Mouse (Mus musculus): ENCODE data around the gene Pid1. TPM values are rescaled to one million over a fixed set of nuclear protein-coding genes. Genes with fewer than 3 reads are reported as not detected.
A peak's percentile ranks its signal among the peaks of the same experiment; 100 is the strongest.

Gene Pid1
- polyA plus RNA-seq, 1 experiment from 2014 or later, result 25.1 TPM

DNA sequence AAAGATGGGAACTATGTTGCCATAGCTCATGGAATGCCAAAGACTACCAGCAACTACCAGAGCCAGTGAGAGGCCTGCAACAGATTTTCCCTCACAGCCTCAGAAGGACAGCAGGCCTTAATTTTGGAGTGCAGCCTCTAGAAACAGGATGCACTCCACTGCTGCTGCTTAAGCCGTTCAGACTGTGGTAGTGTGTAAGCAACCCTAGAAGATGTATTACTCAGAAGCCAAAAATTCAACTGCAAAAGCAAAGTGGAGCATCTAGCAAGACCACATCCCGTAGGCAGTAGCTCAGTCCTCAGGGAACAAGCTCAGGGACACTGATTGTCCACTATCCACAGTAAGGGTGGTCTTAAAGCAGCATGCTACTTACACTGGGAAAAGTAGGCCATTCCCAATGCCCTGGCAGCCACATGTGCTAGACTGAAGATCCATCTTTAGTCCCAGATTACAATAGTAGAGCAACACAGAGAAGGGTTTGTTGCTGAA, 92.2 kb downstream of the Pid1 start:
- 55% methylated on average over 2 of the region's 2 CpGs for WGBS (ENCODE audit: insufficient replicate concordance)

DNA sequence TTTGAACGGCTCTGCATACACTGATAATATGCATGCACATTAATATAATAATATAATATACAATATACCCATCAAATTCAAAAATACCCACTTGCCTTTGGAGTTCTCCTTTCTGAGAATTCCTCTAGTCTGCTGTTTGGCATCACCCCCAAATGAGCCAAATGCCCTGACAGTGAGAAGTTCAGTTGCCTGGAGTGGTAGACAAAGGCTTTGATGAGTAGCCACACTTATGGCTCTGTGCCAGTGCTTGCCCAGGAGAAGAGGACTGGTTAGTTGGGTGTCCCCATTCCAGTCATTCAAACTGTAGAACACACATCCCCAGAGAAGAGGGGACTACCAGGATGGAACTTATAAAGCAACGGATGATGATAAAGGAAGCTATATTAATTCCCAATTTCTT, 106.3 kb downstream of the Pid1 start:
- no peak overlapping the region for H3K4me2 ChIP-seq (ENCODE audit: low read depth, low read length)
- no peaks in the 10 kb centered on the region for H3K9me3 ChIP-seq (replicated peaks; ENCODE audit: control insufficient read depth, low read length)
- ATAC-seq (ENCODE audit: low read depth), result no peak
- H3K4me1 ChIP-seq (ENCODE audit: control insufficient read depth, low read depth, low read length), result no peaks in the 10 kb centered on the region; the same call in none of the 2 replicates
- no peak overlapping the region for H3K4me3 ChIP-seq (ENCODE audit: low read depth, low read length)
- H3K9ac ChIP-seq (ENCODE audit: low read depth, low read length), result no peak overlapping the region
- 77% methylated on average over 2 of the region's 2 CpGs for WGBS (ENCODE audit: insufficient replicate concordance)
- H3K27me3 ChIP-seq (ENCODE audit: control insufficient read depth, insufficient read depth, low read depth, low read length), result no peaks in the 10 kb centered on the region
- no peaks in the 10 kb centered on the region for H3K36me3 ChIP-seq (ENCODE audit: control insufficient read depth, insufficient read depth)
- H3K27ac ChIP-seq (ENCODE audit: low read length), result no peak overlapping the region

More for the DNA sequence above, 92.2 kb downstream of the Pid1 start:
- Histone ChIP-seq H3K36me3 (ENCODE audit: control insufficient read depth, insufficient read depth) (no peaks in the 10 kb centered on the region), H3K27me3 (ENCODE audit: control insufficient read depth, insufficient read depth, low read depth, low read length) (no peaks in the 10 kb centered on the region), H3K4me2 (ENCODE audit: low read depth, low read length) (no peak overlapping the region), H3K4me1 (ENCODE audit: control insufficient read depth, low read depth, low read length) (no peaks in the 10 kb centered on the region), H3K4me3 (ENCODE audit: low read depth, low read length) (no peak overlapping the region), H3K9ac (ENCODE audit: low read depth, low read length) (no peak overlapping the region), H3K27ac (ENCODE audit: low read length) (no peak overlapping the region), H3K9me3 (replicated peaks; ENCODE audit: control insufficient read depth, low read length) (no peaks in the 10 kb centered on the region)
- no peak for ATAC-seq (ENCODE audit: low read depth)

DNA sequence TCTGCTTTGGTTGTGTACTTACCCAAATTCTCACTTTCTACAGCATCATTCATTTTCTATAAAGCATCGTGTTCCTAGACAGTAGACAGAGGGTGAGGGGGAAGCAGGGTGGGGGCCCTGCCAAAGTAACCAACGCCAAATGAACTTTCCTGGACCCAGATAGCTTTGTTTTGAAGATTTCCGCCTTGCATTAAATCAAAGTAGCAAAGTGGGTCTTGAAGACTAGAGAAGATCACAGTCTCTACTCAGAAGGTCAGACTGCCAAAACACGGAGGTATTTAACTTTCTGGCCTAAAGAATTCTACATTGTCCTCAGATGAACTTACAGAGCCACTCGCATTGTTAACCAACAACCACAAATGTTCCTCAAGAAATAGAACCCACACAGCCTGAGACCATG, 109.6 kb downstream of the Pid1 start:
- Histone ChIP-seq H3K27ac (ENCODE audit: low read length) (no peak overlapping the region), H3K4me3 (ENCODE audit: low read depth, low read length) (no peak overlapping the region), H3K36me3 (ENCODE audit: control insufficient read depth, insufficient read depth) (no peaks in the 10 kb centered on the region), H3K9ac (ENCODE audit: low read depth, low read length) (no peak overlapping the region), H3K4me2 (ENCODE audit: low read depth, low read length) (no peak overlapping the region), H3K4me1 (ENCODE audit: control insufficient read depth, low read depth, low read length) (no peaks in the 10 kb centered on the region; the same call in none of the 2 replicates), H3K27me3 (ENCODE audit: control insufficient read depth, insufficient read depth, low read depth, low read length) (no peaks in the 10 kb centered on the region), H3K9me3 (replicated peaks; ENCODE audit: control insufficient read depth, low read length) (no peaks in the 10 kb centered on the region)
- ATAC-seq (ENCODE audit: low read depth), result no peak
- WGBS (ENCODE audit: insufficient replicate concordance), result 49% methylated on average over 5 of the region's 5 CpGs

DNA sequence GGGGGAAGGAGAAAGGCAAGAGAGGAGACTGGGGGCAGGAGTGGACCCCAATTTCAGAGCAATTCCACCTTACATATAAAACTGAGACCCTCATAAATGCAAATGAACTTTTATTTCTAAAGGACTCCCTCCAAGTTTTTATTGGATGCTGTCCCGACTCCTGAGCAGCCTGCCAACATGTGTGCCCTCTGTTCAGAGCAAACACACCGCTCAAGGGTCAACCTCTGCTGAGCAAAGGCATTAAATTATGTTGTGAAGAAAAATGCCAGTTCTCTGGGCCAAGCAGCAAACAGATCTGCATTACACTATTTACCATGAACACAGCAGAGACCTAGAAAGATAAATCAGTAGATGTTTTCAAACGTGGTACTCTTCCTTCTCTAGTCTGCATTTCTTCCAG, 110.1 kb downstream of the Pid1 start:
- Histone ChIP-seq H3K4me2 (ENCODE audit: low read depth, low read length) (no peak overlapping the region), H3K27ac (ENCODE audit: low read length) (peak overlapping the region; percentile 24; the same call in 1 of the 2 replicates), H3K27me3 (ENCODE audit: control insufficient read depth, insufficient read depth, low read depth, low read length) (no peaks in the 10 kb centered on the region), H3K9me3 (replicated peaks; ENCODE audit: control insufficient read depth, low read length) (no peaks in the 10 kb centered on the region), H3K36me3 (ENCODE audit: control insufficient read depth, insufficient read depth) (no peaks in the 10 kb centered on the region), H3K4me3 (ENCODE audit: low read depth, low read length) (no peak overlapping the region), H3K4me1 (ENCODE audit: control insufficient read depth, low read depth, low read length) (no peaks in the 10 kb centered on the region; the same call in none of the 2 replicates), H3K9ac (ENCODE audit: low read depth, low read length) (no peak overlapping the region)
- 32% methylated on average over 3 of the region's 3 CpGs for WGBS (ENCODE audit: insufficient replicate concordance)
- ATAC-seq (ENCODE audit: low read depth), result no peak; the same call in 1 of the 2 replicates

DNA sequence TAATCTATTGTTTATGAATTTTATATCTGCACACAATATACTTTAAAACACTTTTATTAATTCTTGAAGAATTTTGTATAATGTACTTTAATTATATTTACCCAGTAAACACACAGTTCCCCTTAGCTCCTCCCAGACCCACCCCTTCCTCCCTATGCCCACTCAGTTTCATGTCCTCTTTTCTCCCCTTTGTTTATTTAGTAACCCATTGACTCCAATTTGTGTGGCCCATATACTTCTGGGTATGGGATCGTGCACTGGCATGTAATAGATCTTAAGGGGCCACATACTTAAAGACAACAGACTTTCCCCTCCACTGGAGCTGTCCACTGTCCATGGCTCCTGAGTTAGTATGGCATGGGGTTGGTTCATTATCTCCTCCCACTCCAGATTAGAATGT, 112.8 kb downstream of the Pid1 start:
- no peak overlapping the region for H3K9ac ChIP-seq (ENCODE audit: low read depth, low read length)
- H3K4me1 ChIP-seq (ENCODE audit: control insufficient read depth, low read depth, low read length), result no peaks in the 10 kb centered on the region; the same call in none of the 2 replicates
- H3K4me2 ChIP-seq (ENCODE audit: low read depth, low read length), result no peak overlapping the region
- peak overlapping the region; percentile 49; the same call in 1 of the 2 replicates for H3K27ac ChIP-seq (ENCODE audit: low read length)
- H3K27me3 ChIP-seq (ENCODE audit: control insufficient read depth, insufficient read depth, low read depth, low read length), result no peaks in the 10 kb centered on the region
- ATAC-seq (ENCODE audit: low read depth), result no peak
- H3K9me3 ChIP-seq (replicated peaks; ENCODE audit: control insufficient read depth, low read length), result no peaks in the 10 kb centered on the region
- 21% methylated on average over 1 of the region's 1 CpGs for WGBS (ENCODE audit: insufficient replicate concordance)
- H3K36me3 ChIP-seq (ENCODE audit: control insufficient read depth, insufficient read depth), result no peaks in the 10 kb centered on the region
- no peak overlapping the region for H3K4me3 ChIP-seq (ENCODE audit: low read depth, low read length)

DNA sequence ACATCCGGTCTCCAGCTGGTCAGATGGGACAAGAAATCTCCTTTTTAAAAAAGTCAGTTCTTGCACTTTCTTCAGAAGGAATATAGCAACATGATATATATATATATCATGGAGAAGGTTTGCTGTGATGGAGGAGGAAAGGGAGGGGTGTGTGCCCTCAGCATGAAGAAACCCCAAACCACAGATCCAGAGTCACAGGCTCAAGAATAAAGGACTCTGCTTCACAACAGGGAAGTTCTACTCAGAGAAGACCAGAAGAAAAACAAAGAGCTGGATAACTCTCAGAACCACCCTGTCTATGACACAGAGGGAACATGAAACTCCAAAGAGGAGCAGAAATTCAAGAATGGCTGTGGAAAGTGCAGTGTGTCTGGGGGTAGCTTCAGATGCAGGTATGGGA, 113.2 kb downstream of the Pid1 start:
- H3K4me1 ChIP-seq (ENCODE audit: control insufficient read depth, low read depth, low read length), result no peaks in the 10 kb centered on the region; the same call in none of the 2 replicates
- peak overlapping the region; percentile 49; the same call in 1 of the 2 replicates for H3K27ac ChIP-seq (ENCODE audit: low read length)
- no peak for ATAC-seq (ENCODE audit: low read depth)
- H3K27me3 ChIP-seq (ENCODE audit: control insufficient read depth, insufficient read depth, low read depth, low read length), result no peaks in the 10 kb centered on the region
- 67% methylated on average over 1 of the region's 1 CpGs for WGBS (ENCODE audit: insufficient replicate concordance)
- H3K9me3 ChIP-seq (replicated peaks; ENCODE audit: control insufficient read depth, low read length), result no peaks in the 10 kb centered on the region
- H3K36me3 ChIP-seq (ENCODE audit: control insufficient read depth, insufficient read depth), result no peaks in the 10 kb centered on the region
- H3K9ac ChIP-seq (ENCODE audit: low read depth, low read length), result no peak overlapping the region
- H3K4me3 ChIP-seq (ENCODE audit: low read depth, low read length), result no peak overlapping the region
- H3K4me2 ChIP-seq (ENCODE audit: low read depth, low read length), result no peak overlapping the region

DNA sequence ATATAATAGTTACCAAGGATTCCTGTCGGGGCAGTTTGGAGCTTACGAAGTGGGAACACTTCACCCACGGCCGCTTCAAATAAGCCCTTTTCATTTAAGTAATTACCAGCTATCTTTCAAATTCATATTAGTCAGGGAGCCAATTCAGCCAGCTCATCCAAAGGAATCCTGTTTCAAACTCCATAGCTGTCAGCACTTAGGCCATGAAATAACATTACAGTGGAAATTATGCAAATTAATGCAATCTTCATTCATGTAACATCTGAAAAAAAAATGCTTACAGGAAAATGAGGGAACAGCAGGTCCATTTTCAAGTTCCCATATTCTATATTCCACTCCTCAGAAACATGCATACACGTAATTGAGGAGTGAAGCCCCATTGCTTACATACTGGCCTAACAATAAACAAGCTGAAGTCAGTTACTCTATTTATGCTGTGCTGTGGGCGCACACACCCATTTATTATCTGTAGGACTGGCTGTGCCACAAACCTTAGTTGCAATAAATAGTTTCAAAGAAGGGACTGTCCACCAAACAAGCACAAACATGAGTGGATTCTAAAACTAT, 114.1 kb downstream of the Pid1 start:
- no peak for ATAC-seq (ENCODE audit: low read depth)
- Histone ChIP-seq H3K36me3 (ENCODE audit: control insufficient read depth, insufficient read depth) (no peaks in the 10 kb centered on the region), H3K27ac (ENCODE audit: low read length) (no peak overlapping the region), H3K27me3 (ENCODE audit: control insufficient read depth, insufficient read depth, low read depth, low read length) (no peaks in the 10 kb centered on the region), H3K9me3 (replicated peaks; ENCODE audit: control insufficient read depth, low read length) (no peaks in the 10 kb centered on the region), H3K4me2 (ENCODE audit: low read depth, low read length) (no peak overlapping the region), H3K4me3 (ENCODE audit: low read depth, low read length) (no peak overlapping the region), H3K4me1 (ENCODE audit: control insufficient read depth, low read depth, low read length) (no peaks in the 10 kb centered on the region; the same call in none of the 2 replicates), H3K9ac (ENCODE audit: low read depth, low read length) (no peak overlapping the region)
- 71% methylated on average over 6 of the region's 6 CpGs for WGBS (ENCODE audit: insufficient replicate concordance)

DNA sequence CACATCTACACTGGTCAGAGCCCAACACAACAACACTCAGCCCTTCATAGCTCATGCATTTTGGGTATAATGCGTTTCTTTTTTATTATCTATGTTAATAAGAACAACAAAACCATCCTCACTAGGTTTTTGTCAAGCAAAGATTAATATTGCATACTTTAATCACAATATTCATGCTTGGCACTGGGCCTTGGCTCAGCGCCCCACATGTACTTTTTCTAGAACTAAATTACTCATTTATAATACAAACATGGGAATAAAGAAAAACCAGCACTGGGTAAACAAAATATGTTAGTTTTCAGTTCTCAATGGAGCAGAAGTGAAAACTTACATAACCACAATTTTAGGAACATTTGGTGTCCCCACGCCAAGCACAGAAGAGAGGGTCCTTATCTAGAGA, 116.9 kb downstream of the Pid1 start:
- no peaks in the 10 kb centered on the region for H3K9me3 ChIP-seq (replicated peaks; ENCODE audit: control insufficient read depth, low read length)
- H3K4me2 ChIP-seq (ENCODE audit: low read depth, low read length), result no peak overlapping the region
- no peak for ATAC-seq (ENCODE audit: low read depth)
- no peaks in the 10 kb centered on the region for H3K36me3 ChIP-seq (ENCODE audit: control insufficient read depth, insufficient read depth)
- 49% methylated on average over 3 of the region's 3 CpGs for WGBS (ENCODE audit: insufficient replicate concordance)
- no peak overlapping the region for H3K4me3 ChIP-seq (ENCODE audit: low read depth, low read length)
- no peaks in the 10 kb centered on the region; the same call in 1 of the 2 replicates for H3K4me1 ChIP-seq (ENCODE audit: control insufficient read depth, low read depth, low read length)
- no peaks in the 10 kb centered on the region for H3K27me3 ChIP-seq (ENCODE audit: control insufficient read depth, insufficient read depth, low read depth, low read length)
- no peak overlapping the region for H3K9ac ChIP-seq (ENCODE audit: low read depth, low read length)
- H3K27ac ChIP-seq (ENCODE audit: low read length), result no peak overlapping the region

DNA sequence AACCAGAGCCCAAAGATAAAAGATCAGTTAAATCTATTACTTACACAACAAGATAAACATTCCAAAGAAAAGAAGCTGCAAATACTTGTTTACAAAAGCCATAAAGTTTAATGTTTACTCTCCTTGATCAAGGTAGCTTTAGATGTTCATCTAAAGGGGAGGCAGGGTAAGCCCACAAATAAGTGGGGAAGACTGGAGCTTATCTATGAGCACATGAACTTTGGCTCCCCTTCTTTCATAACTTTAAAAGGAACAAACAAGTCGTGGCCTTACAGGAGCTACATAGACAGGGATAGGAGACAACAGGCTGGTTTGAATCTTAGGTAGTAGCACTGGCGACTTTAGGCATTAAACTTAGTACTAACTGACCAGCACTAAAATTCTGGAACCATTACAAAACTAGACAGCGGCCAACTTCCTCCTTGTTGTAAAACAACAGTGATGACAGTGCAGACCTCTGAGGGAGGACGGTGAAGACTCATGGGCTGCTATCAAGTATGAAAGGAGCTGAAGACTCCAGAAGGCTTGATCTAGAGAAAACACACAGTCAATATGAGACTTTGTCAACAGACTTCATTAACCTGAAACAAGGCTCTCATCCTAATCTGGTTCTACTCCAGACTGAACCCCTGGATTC, 122.7 kb downstream of the Pid1 start:
- H3K4me2 ChIP-seq (ENCODE audit: low read depth, low read length), result no peak overlapping the region
- H3K36me3 ChIP-seq (ENCODE audit: control insufficient read depth, insufficient read depth), result no peaks in the 10 kb centered on the region
- no peaks in the 10 kb centered on the region for H3K27me3 ChIP-seq (ENCODE audit: control insufficient read depth, insufficient read depth, low read depth, low read length)
- peak overlapping the region; percentile 63 for H3K27ac ChIP-seq (ENCODE audit: low read length)
- no peak overlapping the region for H3K4me3 ChIP-seq (ENCODE audit: low read depth, low read length)
- 20% methylated on average over 4 of the region's 4 CpGs for WGBS (ENCODE audit: insufficient replicate concordance)
- H3K4me1 ChIP-seq (ENCODE audit: control insufficient read depth, low read depth, low read length), result peaks cover 2% of the 10 kb centered on the region; the same call in 1 of the 2 replicates
- ATAC-seq (ENCODE audit: low read depth), result peak; percentile 55
- no peak overlapping the region for H3K9ac ChIP-seq (ENCODE audit: low read depth, low read length)
- no peaks in the 10 kb centered on the region for H3K9me3 ChIP-seq (replicated peaks; ENCODE audit: control insufficient read depth, low read length)

Measured in liver, embryonic 16.5 days (tissue).